Mouse (Mus musculus) hematopoietic stem cell, adult 5-6 weeks (primary cell): Measurements from ENCODE around the gene Fndc3b. TPM values are rescaled to one million over a fixed set of nuclear protein-coding genes. Genes with fewer than 3 reads are reported as not detected.
A peak's percentile ranks its signal among the peaks of the same experiment; 100 is the strongest.

Experiments
- ATAC-seq, 2 experiments: fragments of 125-278 bp in 1 of 2; replicated peaks in 1 of 2; 2 replicates each; pipeline ENCODE4 v1.8.0; 2016 to 2017; ENCODE audit warnings: inconsistent platforms in 2 of 2, mild to moderate bottlenecking in 2 of 2, moderate number of reproducible peaks in 2 of 2, low read depth in 1 of 2, moderate TSS enrichment in 1 of 2; ENCODE audit not compliant: low FRiP score in 2 of 2, poor library complexity in 2 of 2, severe bottlenecking in 2 of 2, insufficient read depth in 1 of 2, low TSS enrichment in 1 of 2
- total RNA-seq: library from RNA; stranded (forward); fragments of 172-1452, 232-1000 nt; gene quantifications from 2 replicates; pipeline ENCODE4 v1.2.3, GENCODE M21; 2017

Fndc3b gene
- total RNA-seq, 1 experiment from 2014 or later: 6.5 TPM

DNA sequence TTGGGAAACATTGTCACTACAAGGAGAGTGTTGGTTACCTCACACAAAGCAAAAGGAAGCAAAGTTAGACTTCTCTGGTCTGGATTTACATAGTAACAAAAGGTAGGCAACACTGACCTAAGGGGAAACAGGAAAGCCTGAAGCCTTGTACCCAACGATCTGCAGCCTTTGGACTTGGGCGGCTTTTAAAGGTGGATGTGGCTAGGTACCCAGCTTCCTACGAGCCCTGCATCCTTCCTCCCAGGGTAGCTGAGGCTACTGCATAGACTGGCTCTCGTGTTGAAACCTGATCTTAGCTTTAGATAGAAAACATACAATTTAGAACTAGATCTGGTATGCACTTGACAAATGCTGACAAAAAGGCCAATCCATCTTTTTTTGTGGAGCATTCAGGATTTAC is 2.9 kb upstream of the Fndc3b start:
- ATAC-seq: 0 out of 4 replicates have a peak, but pooled peaks of 1 of the 2 experiments have one; percentile 19

DNA sequence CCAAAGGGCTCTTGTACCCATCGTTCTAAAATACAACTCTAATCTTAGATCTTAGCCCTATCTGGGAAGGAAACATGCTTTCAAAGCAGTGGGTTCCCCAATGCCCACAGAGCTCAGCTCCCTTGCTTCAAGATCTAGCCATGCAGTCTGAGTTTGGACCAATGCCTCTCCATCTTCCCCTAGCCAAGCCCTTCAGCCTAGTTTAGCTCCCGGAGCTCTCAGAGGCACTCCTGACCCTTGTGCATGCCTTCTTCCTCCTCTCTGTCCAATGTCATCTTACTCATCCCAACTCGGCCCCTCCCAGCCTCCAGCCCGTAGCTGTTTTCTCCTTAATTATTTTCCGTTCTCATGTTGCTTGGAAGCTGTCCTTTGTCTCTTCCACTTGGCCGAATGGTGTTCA is 1.3 kb upstream of the Fndc3b start:
- ATAC-seq: no peak

GRCm38 (mm10) chr3:27709906-27710647 is 1.0 kb downstream of the Fndc3b start:
- peak in 1 of 2 experiments; percentile 13; a peak in 1 of 4 replicates for ATAC-seq

GRCm38 (mm10) chr3:27709096-27709905 is 1.8 kb downstream of the Fndc3b start:
- ATAC-seq: no peak

DNA sequence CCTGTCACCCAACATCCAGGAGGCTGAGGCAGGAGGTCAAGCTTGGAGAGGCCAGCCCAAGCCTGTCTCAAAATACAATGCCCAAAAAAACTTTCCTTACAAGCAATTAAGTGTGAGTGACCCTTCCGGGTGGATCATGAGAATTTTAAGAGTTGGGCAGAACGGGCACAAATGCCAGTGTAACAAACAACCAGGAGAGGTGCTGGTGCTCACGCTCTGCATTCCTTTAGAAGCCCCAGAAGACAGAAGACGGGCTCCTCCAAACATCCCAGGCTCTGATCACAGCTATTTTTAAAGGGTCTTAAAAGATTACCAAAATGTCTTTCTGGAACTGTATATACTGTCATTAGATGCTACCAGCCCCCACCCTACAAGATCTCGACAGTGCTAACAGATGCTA is 2.5 kb downstream of the Fndc3b start:
- no peak for ATAC-seq

DNA sequence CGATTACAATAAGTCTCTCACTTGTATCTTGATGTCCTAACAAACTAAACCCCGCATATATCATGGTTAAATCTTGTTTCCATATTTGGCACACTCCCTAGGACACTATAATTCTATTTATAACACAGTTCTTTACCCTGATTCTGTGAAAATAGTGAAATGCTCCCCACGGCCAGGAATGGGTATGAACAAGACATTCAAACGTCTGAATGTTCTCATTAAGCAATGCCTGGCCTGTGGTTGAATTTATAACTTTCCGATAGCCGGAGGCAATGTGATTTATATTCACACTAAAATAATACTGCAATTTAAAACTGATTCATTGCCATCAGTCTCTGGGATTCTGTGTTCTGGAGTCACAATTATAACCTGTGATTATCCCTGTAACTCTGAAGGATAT is 5.3 kb downstream of the Fndc3b start:
- no peak for ATAC-seq

- ATAC-seq: no peak
Measured at GRCm38 (mm10) chr3:27705056-27705455, 6.1 kb downstream of the Fndc3b start.

GRCm38 (mm10) chr3:27704641-27705040 is 6.5 kb downstream of the Fndc3b start:
- ATAC-seq: no peak

GRCm38 (mm10) chr3:27703531-27703930 is 7.6 kb downstream of the Fndc3b start:
- no peak for ATAC-seq

- ATAC-seq: no peak
Measured at GRCm38 (mm10) chr3:27703081-27703480, 8.0 kb downstream of the Fndc3b start.

- ATAC-seq: no peak
Measured at GRCm38 (mm10) chr3:27698671-27699070, 12.4 kb downstream of the Fndc3b start.

- ATAC-seq: no peak
Measured at GRCm38 (mm10) chr3:27696449-27696797, 14.7 kb downstream of the Fndc3b start.

GRCm38 (mm10) chr3:27695612-27696448 is 15.3 kb downstream of the Fndc3b start:
- ATAC-seq: no peak

DNA sequence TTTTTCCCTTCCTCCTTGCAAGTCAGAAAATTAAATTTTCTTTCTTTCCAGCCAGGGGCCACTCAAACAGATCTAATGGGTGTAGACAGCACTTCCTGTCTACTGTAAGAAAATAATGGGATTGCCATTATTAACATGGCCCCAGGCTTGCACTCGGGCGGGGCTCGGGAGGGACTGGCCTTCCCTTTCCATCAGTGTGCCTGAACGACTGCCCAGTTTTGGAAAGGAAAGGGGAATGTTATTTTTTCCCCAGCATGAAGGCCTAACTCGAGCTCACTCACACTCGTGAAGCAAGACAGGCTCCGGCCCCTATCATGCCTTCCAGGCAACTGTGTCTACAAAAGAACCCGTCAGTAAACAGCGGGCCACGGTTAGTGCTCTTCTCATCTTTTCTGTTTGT is 16.5 kb downstream of the Fndc3b start:
- ATAC-seq: no peak

DNA sequence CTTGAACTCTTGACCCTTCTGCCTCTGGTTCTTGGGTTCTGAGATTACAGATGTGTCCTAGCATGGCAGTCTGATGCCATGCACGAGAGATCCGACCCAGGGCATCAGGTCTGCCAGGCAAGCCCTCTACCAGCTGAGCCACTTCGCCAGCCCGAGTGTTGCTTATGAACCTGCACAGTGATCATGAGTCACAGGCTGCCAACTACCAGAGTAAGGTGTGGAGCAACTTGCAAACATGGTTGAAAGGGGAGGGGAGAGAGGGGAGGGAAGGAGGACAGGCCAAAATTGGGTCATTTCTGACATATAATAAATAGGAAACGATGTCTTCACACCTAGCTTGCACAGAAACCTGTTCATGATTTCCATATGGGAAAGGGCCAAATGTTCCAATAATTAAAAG is 17.0 kb downstream of the Fndc3b start:
- ATAC-seq: no peak

- no peak for ATAC-seq
Measured at GRCm38 (mm10) chr3:27691486-27692160, 19.5 kb downstream of the Fndc3b start.

GRCm38 (mm10) chr3:27690030-27690429 is 21.1 kb downstream of the Fndc3b start:
- ATAC-seq: peak; percentile 67 to 74
